ENCODE assay signal across 18 mouse cellular contexts in the genomic region with DNA sequence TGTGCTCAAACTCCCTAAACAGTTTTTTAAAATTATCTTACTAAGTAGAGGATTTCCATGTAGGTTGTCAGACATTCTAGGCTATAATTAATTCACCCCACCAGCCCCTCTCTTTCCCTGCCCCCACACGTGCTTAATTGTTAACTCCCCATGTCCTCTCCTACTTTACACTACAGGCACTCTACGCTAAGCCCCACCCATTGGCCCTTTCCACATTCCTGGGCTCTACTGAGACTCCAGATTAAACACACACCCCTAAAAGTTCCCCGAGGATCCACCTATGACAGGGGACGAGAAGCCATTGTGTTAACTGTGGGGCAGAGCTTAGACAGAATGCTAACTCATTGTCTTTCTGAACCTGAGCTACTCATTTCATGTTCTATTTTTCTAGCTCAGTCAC.
DNase-seq lines count a peak whose midpoint lies in the region; ATAC-seq lines count a peak whose summit lies in the region.
"Had no signal": no experiment of that assay in that cellular context is flagged by ENCODE, and none has a peak within 500 bp of the region (broad histone marks: within the 10 kb centered on the region; RNA-seq: fewer than 3 reads in every experiment).

No protein-coding gene starts in this region.

- no peaks in the 10 kb centered on the region for H3K36me3 ChIP-seq in kidney, embryonic 16.5 days (ENCODE audit: insufficient read depth, low read length)
- no peaks in the 10 kb centered on the region for H3K36me3 ChIP-seq in kidney, embryonic 15.5 days
- H3K36me3 ChIP-seq in lung, embryonic 15.5 days = no peaks in the 10 kb centered on the region
- H3K36me3 ChIP-seq: embryonic facial prominence, embryonic 10.5 days; heart, embryonic 12.5 days had no signal

- peaks cover 10% of the 10 kb centered on the region for H3K4me1 ChIP-seq in kidney, embryonic 16.5 days (ENCODE audit: insufficient read depth, low read length)
- H3K4me1 ChIP-seq in kidney, embryonic 15.5 days = no peaks in the 10 kb centered on the region
- H3K4me1 ChIP-seq in lung, embryonic 15.5 days = no peaks in the 10 kb centered on the region
- H3K4me1 ChIP-seq: forebrain, embryonic 13.5 days had no signal

- no peak overlapping the region for H3K27ac ChIP-seq in kidney, embryonic 16.5 days (ENCODE audit: low read length)
- no peak overlapping the region for H3K27ac ChIP-seq in kidney, embryonic 15.5 days
- no peak overlapping the region for H3K27ac ChIP-seq in lung, embryonic 15.5 days
- H3K27ac ChIP-seq: embryonic facial prominence, embryonic 10.5 days; forebrain, embryonic 13.5 days had no signal

- H3K27me3 ChIP-seq in kidney, embryonic 16.5 days (ENCODE audit: insufficient read depth, low read length) = no peaks in the 10 kb centered on the region
- H3K27me3 ChIP-seq in kidney, embryonic 15.5 days = no peaks in the 10 kb centered on the region
- H3K27me3 ChIP-seq in lung, embryonic 15.5 days = no peaks in the 10 kb centered on the region
- H3K27me3 ChIP-seq: CH12.LX; forebrain, embryonic 13.5 days; heart, embryonic 12.5 days had no signal

- WGBS in kidney, embryonic 16.5 days = 58% methylated on average over 4 of the region's 4 CpGs
- WGBS in kidney, embryonic 15.5 days = 57% methylated on average over 4 of the region's 4 CpGs
- WGBS in lung, embryonic 15.5 days = 41% methylated on average over 4 of the region's 4 CpGs

- no peak overlapping the region for H3K9ac ChIP-seq in kidney, embryonic 16.5 days (replicated peaks; ENCODE audit: low read length)
- H3K9ac ChIP-seq in kidney, embryonic 15.5 days = no peak overlapping the region
- H3K9ac ChIP-seq in lung, embryonic 15.5 days = no peak overlapping the region
- H3K9ac ChIP-seq: forebrain, embryonic 13.5 days; forebrain, postnatal 0 days; heart, embryonic 12.5 days had no signal

- H3K4me3 ChIP-seq in kidney, embryonic 16.5 days (ENCODE audit: low read length) = no peak overlapping the region
- H3K4me3 ChIP-seq in kidney, embryonic 15.5 days (replicated peaks) = no peak overlapping the region
- no peak overlapping the region for H3K4me3 ChIP-seq in lung, embryonic 15.5 days
- H3K4me3 ChIP-seq: embryonic facial prominence, embryonic 10.5 days; forebrain, embryonic 13.5 days; heart, embryonic 12.5 days had no signal

- DNase-seq in lung, postnatal 4 days = no peak
- DNase-seq in ES-CJ7 (ENCODE audit: low read depth, low spot score) = peak; percentile 66
- peak; percentile 71 for DNase-seq in ZHBTc4 (ENCODE audit: low read depth, low spot score)
- DNase-seq in spleen, adult 18-20 months = no peak
- DNase-seq: adrenal gland, adult 2 months; adrenal gland, postnatal 25 days; cerebellum, adult 2 months; cerebellum, postnatal 10 days; forebrain, postnatal 0 days; gastrocnemius, postnatal 14 days had no signal

- ATAC-seq in kidney, embryonic 16.5 days (ENCODE audit: low FRiP score, low TSS enrichment) = peak; percentile 59; the same call in 1 of the 2 replicates
- ATAC-seq in kidney, embryonic 15.5 days (replicated peaks; ENCODE audit: low FRiP score) = no peak
- peak; percentile 35; the same call in 1 of the 2 replicates for ATAC-seq in lung, embryonic 15.5 days (ENCODE audit: borderline replicate concordance, extremely low read depth, low FRiP score, low TSS enrichment)
- ATAC-seq: forebrain, embryonic 13.5 days; forebrain, postnatal 0 days; hindbrain, embryonic 16.5 days had no signal

- no peaks in the 10 kb centered on the region for H3K9me3 ChIP-seq in kidney, embryonic 16.5 days (ENCODE audit: low read length)
- 0 out of 2 replicates have a peak, but pooled peaks cover 3% of the 10 kb centered on the region for H3K9me3 ChIP-seq in kidney, embryonic 15.5 days (replicated peaks)
- no peaks in the 10 kb centered on the region for H3K9me3 ChIP-seq in lung, embryonic 15.5 days
- H3K9me3 ChIP-seq: embryonic facial prominence, embryonic 10.5 days; forebrain, embryonic 13.5 days; heart, embryonic 12.5 days had no signal

- no peak overlapping the region for H3K4me2 ChIP-seq in kidney, embryonic 16.5 days (replicated peaks; ENCODE audit: low read depth, low read length)
- no peak overlapping the region for H3K4me2 ChIP-seq in kidney, embryonic 15.5 days
- H3K4me2 ChIP-seq in lung, embryonic 15.5 days = no peak overlapping the region
- H3K4me2 ChIP-seq: forebrain, embryonic 13.5 days; heart, embryonic 12.5 days had no signal

Comparison
In these comparisons a context has a peak if more than half of its experiments do, and no peak if none do; other contexts are left out.
1. DNase-seq: peak in ES-CJ7 (single experiment) and ZHBTc4 (single experiment); none in lung, postnatal 4 days (0 of 2) and spleen, adult 18-20 months (0 of 2).